Mouse (Mus musculus) liver, embryonic 13.5 days (tissue): Measurements from ENCODE around the gene Utp11. TPM values are rescaled to one million over a fixed set of nuclear protein-coding genes. Genes with fewer than 3 reads are reported as not detected.

Experiments used
- ATAC-seq: fragments of 200-750 bp; cut with Nextera tagmentation; 2 replicates; pipeline ENCODE4 v1.8.0; 2017; ENCODE audit warnings: low read depth, mild to moderate bottlenecking, moderate number of reproducible peaks, moderate library complexity
- DNase-seq: peaks from one replicate; pipeline ENCODE4 v3.0.0; 2022
- H3K27ac ChIP-seq: fragments of 300-500 bp; sonication (generic); 2 replicates; pipeline ENCODE4 v1.5.1; 2015; ENCODE audit warnings: moderate library complexity, mild to moderate bottlenecking, inconsistent platforms
- H3K27me3 ChIP-seq: fragments of 300-500 bp; sonication (generic); 2 replicates; pipeline ENCODE4 v1.6.1; 2015; ENCODE audit warnings: mild to moderate bottlenecking, inconsistent platforms
- H3K36me3 ChIP-seq: fragments of 300-500 bp; sonication (generic); 2 replicates; pipeline ENCODE4 v1.6.1; 2015; ENCODE audit warnings: mild to moderate bottlenecking, inconsistent platforms
- H3K4me1 ChIP-seq: fragments of 300-500 bp; sonication (generic); replicated peaks from 2 replicates; pipeline ENCODE4 v1.6.1; 2015; ENCODE audit warnings: inconsistent platforms
- H3K4me2 ChIP-seq: fragments of 300-500 bp; sonication (generic); 2 replicates; pipeline ENCODE4 v1.6.1; 2015; ENCODE audit warnings: inconsistent platforms, mild to moderate bottlenecking, moderate library complexity
- H3K4me3 ChIP-seq: fragments of 300-500 bp; sonication (generic); replicated peaks from 2 replicates; pipeline ENCODE4 v1.5.1; 2015; ENCODE audit warnings: mild to moderate bottlenecking, inconsistent platforms
- H3K9ac ChIP-seq: fragments of 300-500 bp; sonication (generic); 2 replicates; pipeline ENCODE4 v1.6.1; 2015; ENCODE audit warnings: mild to moderate bottlenecking, inconsistent platforms
- H3K9me3 ChIP-seq: fragments of 300-500 bp; sonication (generic); replicated peaks from 2 replicates; pipeline ENCODE4 v1.6.1; 2016; ENCODE audit warnings: inconsistent platforms
- WGBS: fragments of 180-500 bp; shearing (Covaris S2); methylation state at CpG from one replicate; pipeline ENCODE4 v1.1.7; 2015; ENCODE audit not compliant: insufficient replicate concordance; 5-methylcytosine and 5-hydroxymethylcytosine counted together
- polyA plus RNA-seq: library from polyadenylated mRNA; unstranded; fragments of >200 nt; fragmentation: Nextera tagmentation; extraction: Ambion mirVana; gene quantifications from 2 replicates; pipeline ENCODE4 v1.2.1, GENCODE M21; 2015

Gene Utp11
- polyA plus RNA-seq, 1 experiment from 2014 or later, result 37.5 TPM

DNA sequence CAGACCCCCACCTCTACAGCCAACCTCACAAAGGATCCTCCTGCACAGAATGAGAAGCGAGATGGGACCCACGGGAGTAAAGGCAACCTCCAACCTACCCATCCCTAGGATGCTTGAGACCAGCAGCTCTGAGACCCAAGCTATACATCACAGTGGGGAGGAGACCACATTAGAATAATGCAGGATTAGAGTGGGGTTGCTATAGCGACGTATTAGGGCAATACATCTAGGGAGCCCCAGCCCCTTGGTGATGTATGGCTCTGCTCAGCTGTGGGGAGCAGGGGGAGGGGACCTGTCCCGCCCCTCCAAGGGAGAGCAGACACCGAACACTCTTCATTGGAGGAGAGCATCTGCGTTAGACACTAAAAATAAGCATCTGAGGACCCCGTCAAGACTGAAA is 25.3 kb downstream of the Utp11 start:
- no peak for DNase-seq
- no peak overlapping the region for H3K4me3 ChIP-seq
- H3K36me3 ChIP-seq, result no peaks in the 10 kb centered on the region
- H3K27ac ChIP-seq, result no peak overlapping the region
- H3K4me1 ChIP-seq, result peaks cover 8% of the 10 kb centered on the region; the same call in 1 of the 2 replicates
- no peak for ATAC-seq
- H3K27me3 ChIP-seq, result peaks cover 94% of the 10 kb centered on the region
- no peak overlapping the region for H3K4me2 ChIP-seq
- WGBS, result 27% methylated on average over 8 of the region's 8 CpGs
- H3K9ac ChIP-seq, result no peak overlapping the region
- H3K9me3 ChIP-seq, result no peaks in the 10 kb centered on the region

- peaks cover 94% of the 10 kb centered on the region for H3K27me3 ChIP-seq
- peaks cover 7% of the 10 kb centered on the region; the same call in 1 of the 2 replicates for H3K4me1 ChIP-seq
- no peak overlapping the region for H3K4me3 ChIP-seq
- no peak overlapping the region for H3K4me2 ChIP-seq
- H3K27ac ChIP-seq, result no peak overlapping the region
- H3K9ac ChIP-seq, result no peak overlapping the region
- no peaks in the 10 kb centered on the region for H3K9me3 ChIP-seq
- no peak for DNase-seq
- no peaks in the 10 kb centered on the region for H3K36me3 ChIP-seq
- ATAC-seq, result no peak
- WGBS, result 31% methylated on average over 14 of the region's 14 CpGs
Observed at GRCm38 (mm10) chr4:124667476-124668033, 25.8 kb downstream of the Utp11 start.

- ATAC-seq (no peak), DNase-seq (no peak)
- Histone ChIP-seq H3K4me2 (no peak overlapping the region), H3K27ac (no peak overlapping the region), H3K4me3 (no peak overlapping the region), H3K4me1 (no peaks in the 10 kb centered on the region), H3K9me3 (no peaks in the 10 kb centered on the region), H3K9ac (no peak overlapping the region), H3K36me3 (no peaks in the 10 kb centered on the region), H3K27me3 (peaks cover 97% of the 10 kb centered on the region)
- WGBS, result 67% methylated on average over 15 of the region's 15 CpGs
Observed at GRCm38 (mm10) chr4:124664604-124665003, 28.8 kb downstream of the Utp11 start.

DNA sequence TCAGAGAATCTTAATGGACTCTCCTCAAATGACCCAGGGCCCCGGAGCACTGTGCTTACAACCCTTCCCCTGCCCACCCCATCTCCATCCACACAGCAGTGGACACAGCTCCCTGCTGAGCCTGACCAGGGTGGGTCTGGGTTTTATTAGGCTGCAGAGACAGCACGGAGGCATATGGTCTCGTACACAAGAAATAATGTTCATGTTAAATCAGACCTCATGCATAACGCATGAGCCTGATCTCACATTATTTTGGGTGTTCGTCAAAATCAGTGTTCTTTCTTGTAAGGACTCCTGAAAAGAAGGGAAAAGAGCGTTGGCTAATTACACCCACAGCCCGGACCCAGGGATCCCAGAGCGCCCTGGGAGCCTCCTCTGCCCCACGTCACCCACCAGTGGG is 29.2 kb downstream of the Utp11 start:
- H3K4me2 ChIP-seq, result no peak overlapping the region
- peaks cover 99% of the 10 kb centered on the region for H3K27me3 ChIP-seq
- DNase-seq (no peak), ATAC-seq (no peak)
- no peaks in the 10 kb centered on the region for H3K36me3 ChIP-seq
- WGBS, result 69% methylated on average over 9 of the region's 9 CpGs
- H3K4me1 ChIP-seq, result peaks cover 4% of the 10 kb centered on the region
- no peak overlapping the region for H3K4me3 ChIP-seq
- no peak overlapping the region for H3K27ac ChIP-seq
- no peak overlapping the region for H3K9ac ChIP-seq
- no peaks in the 10 kb centered on the region for H3K9me3 ChIP-seq

DNA sequence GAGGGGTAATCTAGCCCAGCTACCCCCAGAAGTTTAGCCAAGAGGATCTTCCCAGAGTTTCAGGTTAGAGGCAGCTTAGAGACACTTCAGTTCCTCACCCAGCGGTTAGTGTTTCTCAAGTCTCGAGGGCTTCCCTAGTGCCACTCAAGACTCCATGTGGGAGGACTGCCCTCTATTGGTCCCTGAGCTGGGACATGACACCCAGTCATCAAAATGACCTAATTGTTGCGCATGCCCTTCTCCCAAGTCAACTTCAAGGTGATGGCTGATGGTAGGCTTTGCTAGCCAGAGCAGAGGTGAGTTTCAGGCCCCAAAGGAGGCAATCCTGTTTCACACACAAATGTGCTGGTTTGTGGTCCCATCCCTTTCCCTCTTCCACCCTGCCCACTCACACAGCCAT is 30.4 kb downstream of the Utp11 start:
- Histone ChIP-seq H3K27me3 (peaks cover 100% of the 10 kb centered on the region), H3K4me2 (no peak overlapping the region), H3K4me3 (no peak overlapping the region), H3K4me1 (peaks cover 8% of the 10 kb centered on the region), H3K27ac (no peak overlapping the region), H3K9me3 (no peaks in the 10 kb centered on the region), H3K9ac (no peak overlapping the region), H3K36me3 (no peaks in the 10 kb centered on the region)
- 33% methylated on average over 3 of the region's 3 CpGs for WGBS
- no peak for DNase-seq
- no peak for ATAC-seq

DNA sequence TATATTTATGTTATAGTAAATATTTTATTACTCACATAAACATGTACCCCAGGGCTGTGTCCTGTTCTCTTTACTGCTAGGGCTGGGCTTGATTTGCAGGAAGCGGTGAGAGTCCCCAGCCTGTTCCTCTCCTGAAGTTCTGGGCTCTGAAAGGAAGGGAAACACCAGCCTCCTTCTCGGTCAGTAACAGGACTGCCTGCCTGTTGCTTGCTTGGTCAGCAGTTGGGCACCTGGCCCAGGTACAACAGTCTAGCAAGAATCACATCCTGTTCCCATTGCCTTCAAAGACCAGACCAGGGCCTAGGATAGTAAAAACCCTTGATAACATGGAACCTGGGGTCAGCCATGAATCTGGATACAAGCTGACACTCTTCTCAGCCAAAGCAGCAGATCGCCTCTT is 32.8 kb downstream of the Utp11 start:
- no peak for ATAC-seq
- Histone ChIP-seq H3K4me2 (no peak overlapping the region), H3K9ac (no peak overlapping the region), H3K4me3 (no peak overlapping the region), H3K27ac (no peak overlapping the region), H3K4me1 (peaks cover 25% of the 10 kb centered on the region), H3K36me3 (no peaks in the 10 kb centered on the region), H3K9me3 (no peaks in the 10 kb centered on the region), H3K27me3 (peaks cover 100% of the 10 kb centered on the region)
- 31% methylated on average over 3 of the region's 3 CpGs for WGBS
- no peak for DNase-seq

DNA sequence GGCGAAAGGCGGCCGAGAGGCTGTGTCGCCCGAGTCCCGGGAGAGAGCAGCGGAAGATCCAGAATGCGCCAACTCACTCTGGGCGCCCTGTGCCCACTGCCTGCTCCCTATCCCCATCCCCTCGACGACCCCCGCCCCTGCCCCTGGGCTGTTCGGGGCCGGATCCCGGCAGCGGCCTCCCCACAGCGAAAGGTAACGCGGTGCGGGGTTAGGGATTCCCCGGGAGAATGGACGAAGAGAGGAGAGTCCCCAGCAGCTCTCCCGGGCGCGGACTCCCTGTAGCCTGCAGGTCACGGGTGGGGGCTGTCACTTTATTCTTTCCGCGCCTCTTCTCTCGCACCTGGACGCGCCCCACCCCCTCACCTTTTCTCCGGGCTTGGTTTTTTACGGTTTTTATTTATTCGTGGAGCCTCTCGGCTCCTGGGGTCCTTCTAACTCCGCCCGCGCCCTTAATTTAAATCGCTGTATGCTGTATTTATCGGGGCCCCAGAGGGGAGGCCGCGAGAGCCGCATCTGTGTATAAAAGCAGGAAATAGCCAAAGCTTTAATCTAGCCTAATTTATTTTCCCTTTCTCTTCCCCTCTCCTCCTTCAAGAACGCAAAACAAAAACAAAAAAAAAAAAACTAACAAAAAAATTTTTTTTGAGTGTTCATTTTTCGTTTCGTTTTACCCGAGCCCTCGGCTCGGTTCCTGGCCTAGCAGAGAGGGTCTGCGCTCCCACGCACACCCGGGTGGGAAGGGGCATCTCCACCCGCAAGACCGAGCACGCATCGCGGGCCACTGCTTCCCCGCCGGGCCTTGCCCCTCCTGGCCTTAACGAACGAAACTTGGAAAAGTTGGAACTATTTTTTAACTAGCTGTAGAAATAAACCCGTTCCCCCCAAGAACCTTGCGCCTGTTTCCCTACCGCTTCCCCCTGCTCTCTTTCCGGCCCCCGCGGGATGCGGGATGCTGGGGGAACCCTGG is 33.9 kb downstream of the Utp11 start:
- peaks cover 25% of the 10 kb centered on the region for H3K4me1 ChIP-seq
- H3K4me2 ChIP-seq, result peak overlapping the region; percentile 29; the same call in 1 of the 2 replicates
- peaks cover 100% of the 10 kb centered on the region for H3K27me3 ChIP-seq
- H3K9me3 ChIP-seq, result no peaks in the 10 kb centered on the region
- ATAC-seq (no peak), DNase-seq (no peak)
- no peaks in the 10 kb centered on the region for H3K36me3 ChIP-seq
- no peak overlapping the region for H3K27ac ChIP-seq
- WGBS, result 3% methylated on average over 67 of the region's 68 CpGs
- H3K4me3 ChIP-seq, result peak overlapping the region; percentile 7; the same call in 1 of the 2 replicates
- no peak overlapping the region for H3K9ac ChIP-seq

DNA sequence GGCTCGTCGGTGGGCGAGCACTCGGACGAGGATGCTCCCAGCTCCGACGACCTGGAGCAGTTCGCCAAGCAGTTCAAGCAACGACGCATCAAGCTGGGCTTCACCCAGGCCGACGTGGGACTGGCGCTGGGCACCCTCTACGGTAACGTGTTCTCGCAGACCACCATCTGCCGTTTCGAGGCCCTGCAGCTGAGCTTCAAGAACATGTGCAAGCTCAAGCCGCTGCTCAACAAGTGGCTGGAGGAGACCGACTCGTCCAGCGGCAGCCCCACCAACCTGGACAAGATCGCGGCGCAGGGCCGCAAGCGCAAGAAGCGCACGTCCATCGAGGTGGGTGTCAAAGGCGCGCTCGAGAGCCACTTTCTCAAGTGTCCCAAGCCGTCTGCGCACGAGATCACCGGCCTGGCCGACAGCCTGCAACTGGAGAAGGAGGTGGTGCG is 35.0 kb downstream of the Utp11 start:
- peaks cover 25% of the 10 kb centered on the region for H3K4me1 ChIP-seq
- H3K9me3 ChIP-seq, result no peaks in the 10 kb centered on the region
- no peak overlapping the region for H3K9ac ChIP-seq
- H3K27me3 ChIP-seq, result peaks cover 100% of the 10 kb centered on the region
- WGBS, result 1% methylated on average over 39 of the region's 39 CpGs
- DNase-seq (no peak), ATAC-seq (no peak)
- peak overlapping the region; percentile 79 for H3K4me2 ChIP-seq
- no peak overlapping the region for H3K27ac ChIP-seq
- H3K4me3 ChIP-seq, result peak overlapping the region; percentile 59
- H3K36me3 ChIP-seq, result no peaks in the 10 kb centered on the region

- 3% methylated on average over 27 of the region's 61 CpGs for WGBS
- H3K9ac ChIP-seq, result peak overlapping the region; percentile 43; the same call in 1 of the 2 replicates
- DNase-seq, result no peak
- no peak overlapping the region for H3K27ac ChIP-seq
- peak overlapping the region; percentile 59 for H3K4me3 ChIP-seq
- H3K4me1 ChIP-seq, result peaks cover 25% of the 10 kb centered on the region
- H3K36me3 ChIP-seq, result no peaks in the 10 kb centered on the region
- peak overlapping the region; percentile 79 for H3K4me2 ChIP-seq
- H3K27me3 ChIP-seq, result peaks cover 100% of the 10 kb centered on the region
- H3K9me3 ChIP-seq, result no peaks in the 10 kb centered on the region
- no peak for ATAC-seq
Observed at GRCm38 (mm10) chr4:124657781-124658180, 35.6 kb downstream of the Utp11 start.

GRCm38 (mm10) chr4:124656854-124657650 is 36.3 kb downstream of the Utp11 start:
- no peak overlapping the region for H3K27ac ChIP-seq
- peak overlapping the region; percentile 17; the same call in 1 of the 2 replicates for H3K9ac ChIP-seq
- H3K4me3 ChIP-seq, result peak overlapping the region; percentile 59
- peak; percentile 27 for DNase-seq
- H3K27me3 ChIP-seq, result peaks cover 100% of the 10 kb centered on the region
- peaks cover 25% of the 10 kb centered on the region for H3K4me1 ChIP-seq
- peak; percentile 82 for ATAC-seq
- no peaks in the 10 kb centered on the region for H3K9me3 ChIP-seq
- 1% methylated on average over 59 of the region's 92 CpGs for WGBS
- no peaks in the 10 kb centered on the region for H3K36me3 ChIP-seq
- peak overlapping the region; percentile 79 for H3K4me2 ChIP-seq

- Histone ChIP-seq H3K27ac (no peak within 1 kb of the TSS), H3K36me3 (no peaks in the 10 kb centered on the region), H3K9me3 (no peaks in the 10 kb centered on the region), H3K4me2 (peak within 1 kb of the TSS; percentile 79), H3K9ac (peak within 1 kb of the TSS; percentile 43; the same call in 1 of the 2 replicates), H3K4me1 (peaks cover 25% of the 10 kb centered on the region), H3K4me3 (peak within 1 kb of the TSS; percentile 59), H3K27me3 (peaks cover 100% of the 10 kb centered on the region)
- ATAC-seq, result no peak
- DNase-seq, result no peak
- 5% methylated on average over 15 of the region's 15 CpGs for WGBS
Observed at GRCm38 (mm10) chr4:124656518-124656853, 36.9 kb downstream of the Utp11 start, which contains the start of gene Pou3f1. Pou3f1 (plus strand) TSS chr4:124656807.
